Comparison of ENCODE assay signal across 19 mouse cellular contexts in genomic region chr5:132982866-132983265, GRCm38 (mm10).
DNase-seq lines count a peak whose midpoint lies in the region; ATAC-seq and TF ChIP-seq lines count a peak whose summit lies in the region.
"Had no signal": no experiment of that assay in that cellular context is flagged by ENCODE, and none has a peak within 500 bp of the region (broad histone marks: within the 10 kb centered on the region; RNA-seq: fewer than 3 reads in every experiment).

No protein-coding gene starts in this region.

- TF ChIP-seq POLR2A in kidney, adult 2 months (IDR thresholded peaks at IDR 0.05; ENCODE audit: low read depth, low read length): no peak

- peak; percentile 42 for DNase-seq in kidney, adult 2 months
- peak; percentile 13 for DNase-seq in kidney, postnatal 14 days
- no peak for DNase-seq in adrenal gland, adult 8-10 months
- no peak for DNase-seq in urinary bladder, adult 18-20 months (ENCODE audit: low spot score in 2 of 2)
- DNase-seq: adrenal gland, postnatal 25 days; cerebellum, adult 18-20 months; cerebellum, adult 9-11 months; cerebellum, postnatal 36 days; gastrocnemius, adult 2 months; gastrocnemius, postnatal 25 days; heart, postnatal 36 days had no signal

- ATAC-seq in kidney, embryonic 14.5 days (ENCODE audit: low FRiP score, low TSS enrichment): peak; percentile 43; the same call in 1 of the 2 replicates
- no peak for ATAC-seq in erythroid progenitor cell, adult 5-6 weeks (replicated peaks; ENCODE audit: low FRiP score, poor library complexity, severe bottlenecking)
- ATAC-seq in intestine, embryonic 16.5 days: no peak
- ATAC-seq: forebrain, embryonic 14.5 days had no signal

- no peak overlapping the region for H3K4me2 ChIP-seq in kidney, embryonic 14.5 days (replicated peaks; ENCODE audit: low read depth, low read length)
- no peak overlapping the region for H3K4me2 ChIP-seq in intestine, embryonic 16.5 days (ENCODE audit: low read depth, low read length)
- H3K4me2 ChIP-seq: heart, embryonic 13.5 days; hindbrain, embryonic 15.5 days had no signal

- H3K27ac ChIP-seq in kidney, adult 2 months (ENCODE audit: insufficient read depth, low read depth, low read length): no peak overlapping the region
- no peak overlapping the region for H3K27ac ChIP-seq in kidney, embryonic 14.5 days (ENCODE audit: low read depth, low read length)
- H3K27ac ChIP-seq in intestine, embryonic 16.5 days (ENCODE audit: low read length): no peak overlapping the region
- H3K27ac ChIP-seq: embryonic facial prominence, embryonic 10.5 days; forebrain, embryonic 10.5 days; gastrocnemius, adult 2 months; heart, embryonic 13.5 days; hindbrain, embryonic 15.5 days had no signal

- no peak overlapping the region for H3K9ac ChIP-seq in kidney, embryonic 14.5 days (ENCODE audit: low read depth, low read length)
- no peak overlapping the region for H3K9ac ChIP-seq in intestine, embryonic 16.5 days (ENCODE audit: low read depth, low read length)
- H3K9ac ChIP-seq: heart, embryonic 13.5 days; hindbrain, embryonic 15.5 days had no signal

- no peak for TF ChIP-seq CTCF in kidney, adult 2 months (conservative IDR thresholded peaks at IDR 0.05; ENCODE audit: insufficient read depth, insufficient read length, low read depth, low read length)

- H3K36me3 ChIP-seq in kidney, adult 2 months (ENCODE audit: control insufficient read depth, insufficient read depth, low read length): no peaks in the 10 kb centered on the region
- no peaks in the 10 kb centered on the region for H3K36me3 ChIP-seq in kidney, embryonic 14.5 days (ENCODE audit: control insufficient read depth, insufficient read depth, low read length)
- H3K36me3 ChIP-seq in intestine, embryonic 16.5 days (ENCODE audit: control insufficient read depth, insufficient read depth, low read length): no peaks in the 10 kb centered on the region
- H3K36me3 ChIP-seq: embryonic facial prominence, embryonic 10.5 days; forebrain, embryonic 10.5 days; heart, embryonic 13.5 days; hindbrain, embryonic 15.5 days had no signal

- no peaks in the 10 kb centered on the region for H3K4me1 ChIP-seq in kidney, adult 2 months (ENCODE audit: control insufficient read depth, insufficient read depth, low read length)
- H3K4me1 ChIP-seq in kidney, embryonic 14.5 days (ENCODE audit: control insufficient read depth, insufficient read depth, low read length): no peaks in the 10 kb centered on the region
- no peaks in the 10 kb centered on the region for H3K4me1 ChIP-seq in intestine, embryonic 16.5 days (ENCODE audit: control insufficient read depth, insufficient read depth, low read length)
- H3K4me1 ChIP-seq: embryonic facial prominence, embryonic 10.5 days; heart, embryonic 13.5 days; hindbrain, embryonic 15.5 days had no signal

- H3K9me3 ChIP-seq in kidney, embryonic 14.5 days (ENCODE audit: control insufficient read depth, low read length): no peaks in the 10 kb centered on the region
- no peaks in the 10 kb centered on the region for H3K9me3 ChIP-seq in intestine, embryonic 16.5 days (ENCODE audit: control insufficient read depth, low read length)
- H3K9me3 ChIP-seq: embryonic facial prominence, embryonic 10.5 days; forebrain, embryonic 10.5 days; heart, embryonic 13.5 days; hindbrain, embryonic 15.5 days had no signal

- WGBS in kidney, adult 2 months: 44% methylated on average over 7 of the region's 7 CpGs
- 68% methylated on average over 7 of the region's 7 CpGs for WGBS in kidney, embryonic 14.5 days
- 90% methylated on average over 7 of the region's 7 CpGs for WGBS in intestine, embryonic 16.5 days

- no peaks in the 10 kb centered on the region for H3K27me3 ChIP-seq in kidney, adult 2 months (replicated peaks; ENCODE audit: control insufficient read depth, insufficient read depth, low read length)
- H3K27me3 ChIP-seq in kidney, embryonic 14.5 days (ENCODE audit: control insufficient read depth, insufficient read depth, low read length): no peaks in the 10 kb centered on the region
- no peaks in the 10 kb centered on the region for H3K27me3 ChIP-seq in intestine, embryonic 16.5 days (replicated peaks; ENCODE audit: control insufficient read depth, insufficient read depth, low read length)
- H3K27me3 ChIP-seq: heart, embryonic 13.5 days; hindbrain, embryonic 15.5 days had no signal

- H3K4me3 ChIP-seq in kidney, adult 2 months (ENCODE audit: insufficient read depth, low read depth, low read length): no peak overlapping the region
- no peak overlapping the region for H3K4me3 ChIP-seq in kidney, embryonic 14.5 days (ENCODE audit: low read length)
- no peak overlapping the region for H3K4me3 ChIP-seq in intestine, embryonic 16.5 days (ENCODE audit: low read length)
- H3K4me3 ChIP-seq: embryonic facial prominence, embryonic 10.5 days; forebrain, embryonic 10.5 days; gastrocnemius, adult 2 months; heart, embryonic 13.5 days; hindbrain, embryonic 15.5 days had no signal

Comparison
In these comparisons a context has a peak if more than half of its experiments do, and no peak if none do; other contexts are left out.
1. DNase-seq: peak in kidney, adult 2 months (single experiment) and kidney, postnatal 14 days (single experiment); none in adrenal gland, adult 8-10 months (single experiment) and urinary bladder, adult 18-20 months (0 of 2).